Comparison of ENCODE assay signal across 8 mouse cellular contexts in the genomic region with DNA sequence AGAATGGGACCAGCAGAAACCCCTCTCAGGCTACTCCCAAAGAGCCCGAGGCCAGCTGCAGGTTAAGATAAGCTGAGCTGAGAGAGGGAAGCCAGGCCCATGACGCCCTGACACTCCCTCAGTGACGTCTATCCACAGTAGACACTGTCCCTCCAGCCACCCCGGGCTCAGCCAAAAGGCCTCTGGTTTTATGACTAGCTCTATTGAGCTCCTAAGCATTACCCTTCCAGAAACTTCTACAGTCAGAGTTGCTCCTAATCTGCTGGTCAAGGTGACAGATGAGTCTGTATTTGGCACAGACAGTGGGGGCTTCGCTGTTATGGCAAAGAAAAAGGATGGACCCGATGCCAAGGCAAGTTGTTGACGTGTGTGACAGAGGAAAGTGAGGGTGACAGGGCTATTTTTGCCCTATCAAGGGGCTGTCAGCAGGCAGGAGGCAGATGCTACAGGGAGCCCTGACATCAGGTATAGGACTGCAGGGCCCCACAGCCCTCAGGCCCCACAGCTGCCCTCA.
A peak's percentile ranks its signal among the peaks of the same experiment; 100 is the strongest.
DNase-seq lines count a peak whose midpoint lies in the region; ATAC-seq and TF ChIP-seq lines count a peak whose summit lies in the region.

No protein-coding gene starts in this region.

- no peaks in the 10 kb centered on the region for H3K27me3 ChIP-seq in heart, embryonic 15.5 days
- no peaks in the 10 kb centered on the region for H3K27me3 ChIP-seq in liver, postnatal 0 days (ENCODE audit: insufficient read depth, low read length)

- peak; percentile 94 for TF ChIP-seq EP300 in liver, postnatal 0 days (IDR thresholded peaks at IDR 0.05; ENCODE audit: low read depth)

- TF ChIP-seq POLR2A in bone marrow, adult 2 months (IDR thresholded peaks at IDR 0.05; ENCODE audit: borderline replicate concordance, control insufficient read depth, low read depth, low read length) = 0 out of 2 replicates have a peak, but pooled peaks have one; percentile 33

- H3K9me3 ChIP-seq in heart, embryonic 15.5 days (replicated peaks) = no peaks in the 10 kb centered on the region
- no peaks in the 10 kb centered on the region for H3K9me3 ChIP-seq in liver, postnatal 0 days (ENCODE audit: low read length)

- H3K4me2 ChIP-seq in heart, embryonic 15.5 days = no peak overlapping the region
- H3K4me2 ChIP-seq in liver, postnatal 0 days (ENCODE audit: low read depth, low read length) = peak overlapping the region; percentile 57

- peak; percentile 91 for ATAC-seq in heart, embryonic 15.5 days (replicated peaks; ENCODE audit: insufficient number of reproducible peaks, insufficient read depth, low FRiP score, low read depth)
- peak; percentile 99 for ATAC-seq in liver, postnatal 0 days
- ATAC-seq in CD4-positive, CD25-positive, alpha-beta regulatory T cell, adult 4 months = no peak

- no peak for TF ChIP-seq CTCF in gastrocnemius, adult 2 months (IDR thresholded peaks at IDR 0.05)
- TF ChIP-seq CTCF in bone marrow, adult 2 months (IDR thresholded peaks at IDR 0.05; ENCODE audit: control insufficient read depth, insufficient read depth, low read length) = no peak
- no peak for TF ChIP-seq CTCF in liver, postnatal 0 days (IDR thresholded peaks at IDR 0.05; ENCODE audit: low read depth)

- peak overlapping the region; percentile 62 for H3K27ac ChIP-seq in gastrocnemius, adult 2 months
- H3K27ac ChIP-seq in bone marrow, adult 2 months (ENCODE audit: control insufficient read depth, insufficient read depth, low read depth, low read length, poor library complexity) = peak overlapping the region; percentile 91
- peak overlapping the region; percentile 78 for H3K27ac ChIP-seq in heart, embryonic 15.5 days
- H3K27ac ChIP-seq in liver, postnatal 0 days (ENCODE audit: low read depth) = peak overlapping the region; percentile 97

- H3K4me1 ChIP-seq in bone marrow, adult 2 months (ENCODE audit: control insufficient read depth, insufficient read depth, low read length) = peaks cover 9% of the 10 kb centered on the region
- H3K4me1 ChIP-seq in heart, embryonic 15.5 days (replicated peaks) = peaks cover 34% of the 10 kb centered on the region
- peaks cover 30% of the 10 kb centered on the region for H3K4me1 ChIP-seq in liver, postnatal 0 days (ENCODE audit: insufficient read depth)

- peak; percentile 64 for DNase-seq in gastrocnemius, adult 2 months
- no peak for DNase-seq in gastrocnemius, postnatal 36 days
- DNase-seq in liver, postnatal 0 days = peak; percentile 85
- no peak for DNase-seq in right cerebral cortex, postnatal 25 days
- DNase-seq in thymus, postnatal 4 days = no peak

- H3K4me3 ChIP-seq in gastrocnemius, adult 2 months = no peak overlapping the region
- H3K4me3 ChIP-seq in bone marrow, adult 2 months (replicated peaks; ENCODE audit: control insufficient read depth, low read depth, low read length) = peak overlapping the region; percentile 50
- H3K4me3 ChIP-seq in heart, embryonic 15.5 days = no peak overlapping the region
- H3K4me3 ChIP-seq in liver, postnatal 0 days (ENCODE audit: low read depth, low read length) = peak overlapping the region; percentile 27

- intact Hi-C loops in gastrocnemius, adult 2 months (cut with DNase I) = no loop called here
- intact Hi-C loops in gastrocnemius, postnatal 36 days (cut with DNase I) = loop anchor here (5.0 kb wide), 2 partner anchors 57 to 132 kb away; no protein-coding TSS in a partner anchor

- WGBS in bone marrow, adult 2 months = 41% methylated on average over 7 of the region's 7 CpGs
- WGBS in heart, embryonic 15.5 days = 15% methylated on average over 7 of the region's 7 CpGs
- WGBS in liver, postnatal 0 days (ENCODE audit: insufficient replicate concordance) = 31% methylated on average over 7 of the region's 7 CpGs

- no peaks in the 10 kb centered on the region for H3K36me3 ChIP-seq in heart, embryonic 15.5 days
- H3K36me3 ChIP-seq in liver, postnatal 0 days (replicated peaks; ENCODE audit: insufficient read depth, low read length) = no peaks in the 10 kb centered on the region

- H3K9ac ChIP-seq in heart, embryonic 15.5 days = no peak overlapping the region
- H3K9ac ChIP-seq in liver, postnatal 0 days (replicated peaks) = peak overlapping the region; percentile 58

Comparison
In these comparisons a context has a peak if more than half of its experiments do, and no peak if none do; other contexts are left out.
1. DNase-seq: peak in gastrocnemius, adult 2 months (single experiment) and liver, postnatal 0 days (single experiment); none in gastrocnemius, postnatal 36 days (0 of 2), right cerebral cortex, postnatal 25 days (single experiment) and thymus, postnatal 4 days (single experiment).
2. H3K4me3 ChIP-seq: peak in bone marrow, adult 2 months (single experiment) and liver, postnatal 0 days (single experiment); none in gastrocnemius, adult 2 months (single experiment) and heart, embryonic 15.5 days (single experiment).
3. Peak in every context shown above with its lines, with median percentiles within 50 percentile points of each other: H3K27ac ChIP-seq.